Mouse (Mus musculus): ENCODE measurements around the gene Ank3.

DNA sequence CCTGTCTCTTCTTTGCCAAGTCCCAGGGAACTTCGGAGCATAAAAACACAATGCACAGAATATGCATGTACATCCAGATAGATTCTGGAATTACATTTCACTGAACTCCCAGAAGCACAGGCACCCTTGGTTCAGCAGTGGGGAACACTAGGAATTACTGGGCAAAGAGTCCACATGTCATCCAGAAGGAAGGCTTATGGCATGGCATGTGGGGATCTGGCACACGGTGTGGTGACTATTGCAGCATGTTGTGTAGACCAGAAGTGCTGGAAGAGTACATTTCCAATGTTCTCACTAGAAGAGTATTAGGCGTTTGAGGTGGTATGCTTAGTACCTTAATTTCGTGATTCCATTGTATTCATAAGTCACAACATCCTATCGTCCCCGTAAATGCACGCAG is 422.7 kb downstream of the Ank3 start:
- TF ChIP-seq CTCF (conservative IDR thresholded peaks at IDR 0.05; ENCODE audit: insufficient read depth, insufficient read length, low read depth, low read length) = no peak
- no peak for TF ChIP-seq POLR2A (IDR thresholded peaks at IDR 0.05; ENCODE audit: low read depth, low read length)
